Mouse (Mus musculus) duodenum, adult 2 months (tissue): Measurements from ENCODE around the gene Gm7247. TPM values are rescaled to one million over a fixed set of nuclear protein-coding genes. Genes with fewer than 3 reads are reported as not detected.

Source experiments
- polyA plus RNA-seq: library from polyadenylated mRNA; depleted of rRNA; stranded (reverse); fragments of >200 nt; gene quantifications from 2 replicates; pipeline ENCODE4 v1.2.3, GENCODE M21; 2012; ENCODE audit warnings: low replicate concordance; rRNA removed

Gene Gm7247
- polyA plus RNA-seq = not detected in 2 replicates

DNA sequence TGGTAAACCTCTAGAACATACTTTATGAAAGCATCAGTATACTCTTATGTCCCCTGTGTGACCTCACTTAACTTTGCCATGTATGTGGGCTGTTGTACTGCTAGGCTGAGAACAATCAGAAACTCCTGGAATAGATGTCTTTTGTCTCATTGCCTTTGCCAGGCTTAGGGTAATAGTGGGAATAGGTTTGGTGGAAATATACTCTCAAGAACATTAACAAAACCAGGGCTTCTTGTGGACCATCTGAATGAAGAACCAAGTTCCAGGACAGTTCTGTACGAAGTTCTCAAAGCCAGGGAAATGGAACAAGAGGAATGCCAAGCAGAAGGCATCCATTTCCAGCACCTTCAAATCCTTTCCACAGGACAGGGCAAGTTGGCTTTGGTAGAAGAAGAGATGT, at the start of gene Gm7247:
Gm7247 (plus strand) TSS at position 301 of the 400 bp plus-strand sequence.

GRCm38 (mm10) chr14:51410520-51410919, 49.0 kb downstream of the Gm7247 start, which contains the start of gene Vmn2r88:
Gene Vmn2r88, plus strand, starts transcription at chr14:51410820.

DNA sequence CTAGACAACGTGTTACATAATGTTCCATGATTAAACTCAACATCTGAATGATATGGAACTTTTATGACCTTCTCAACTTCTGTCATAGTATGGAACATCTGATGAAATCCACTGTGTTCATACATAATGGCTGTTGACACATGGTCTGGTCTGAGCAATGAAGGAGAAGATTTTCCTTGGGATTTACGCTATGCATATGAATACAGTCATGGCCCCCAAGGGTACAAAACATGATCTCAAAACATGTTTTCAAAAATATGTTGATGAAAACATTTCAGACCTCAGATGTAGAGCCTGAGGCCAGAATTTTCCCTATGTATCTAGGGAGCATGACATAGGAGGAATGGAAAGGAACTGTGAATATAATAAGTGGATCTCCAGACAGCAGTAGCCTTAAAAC, 90.0 kb downstream of the Gm7247 start, which contains the start of gene Vmn2r89:
Vmn2r89 (plus strand) TSS at position 301 of the 400 bp plus-strand sequence.

GRCm38 (mm10) chr14:51552490-51552889, 190.9 kb downstream of the Gm7247 start, which contains the start of gene Gm5622:
Gene Gm5622, plus strand, starts transcription at chr14:51552790.

GRCm38 (mm10) chr14:51573963-51574362, 212.4 kb downstream of the Gm7247 start, which contains the start of gene Gm17175:
Gene Gm17175, minus strand, starts transcription at chr14:51574063.

GRCm38 (mm10) chr14:51592039-51592438, 230.5 kb downstream of the Gm7247 start, which contains the start of gene Gm17174:
Gene Gm17174, minus strand, starts transcription at chr14:51592139.

GRCm38 (mm10) chr14:51611210-51611609, 249.7 kb downstream of the Gm7247 start, which contains the start of gene Gm17078:
Gene Gm17078, minus strand, starts transcription at chr14:51611310.

Other genes starting within 250 kb of the Gm7247 start
- not detected in 2 replicates for gene Eddm3b, start 247.3 kb upstream of the Gm7247 start, polyA plus RNA-seq
- 4.8 and 5.2 TPM in 2 replicates for gene Rnase6, start 237.8 kb upstream of the Gm7247 start, polyA plus RNA-seq
- gene Rnase1, start 215.0 kb upstream of the Gm7247 start, polyA plus RNA-seq = 35.3 and 1,063 TPM in 2 replicates
- gene Rnase2b, start 199.5 kb upstream of the Gm7247 start, polyA plus RNA-seq = not detected in 2 replicates
- gene Ang2, start 162.6 kb upstream of the Gm7247 start, polyA plus RNA-seq = not detected in 2 replicates
- gene Ear14, start 158.4 kb upstream of the Gm7247 start, polyA plus RNA-seq = not detected in 2 replicates
- 0.46 TPM in 1 of 2 replicates, not detected in the other for gene Rnase2a, start 105.6 kb upstream of the Gm7247 start, polyA plus RNA-seq
- not detected in 2 replicates for gene Vmn2r88, start 49.1 kb downstream of the Gm7247 start, polyA plus RNA-seq
- gene Vmn2r89, start 90.1 kb downstream of the Gm7247 start, polyA plus RNA-seq = not detected in 2 replicates
- gene Gm5622, start 191.0 kb downstream of the Gm7247 start, polyA plus RNA-seq = not detected in 2 replicates
- gene Gm17175, start 212.3 kb downstream of the Gm7247 start, polyA plus RNA-seq = not detected in 2 replicates
- gene Gm17174, start 230.4 kb downstream of the Gm7247 start, polyA plus RNA-seq = not detected in 2 replicates
- gene Gm17078, start 249.6 kb downstream of the Gm7247 start, polyA plus RNA-seq = not detected in 2 replicates